Mouse (Mus musculus) ZHBTc4 (cell line): ENCODE results near the gene Scn4a.
"Not testable (repeated sequence)": the region's sequence is repeated elsewhere in the genome, so short reads cannot be mapped to it uniquely, and the experiment has no call there.

ENCODE experiments used
- DNase-seq: peaks from one replicate; pipeline ENCODE4 v3.0.0-alpha.2; 2011; ENCODE audit warnings: low read depth, low spot score

Scn4a gene

GRCm38 (mm10) chr11:106353188-106353587 lies at the start of gene Scn4a:
TSS of gene Scn4a (minus strand) at chr11:106353288.
- DNase-seq = no peak

DNA sequence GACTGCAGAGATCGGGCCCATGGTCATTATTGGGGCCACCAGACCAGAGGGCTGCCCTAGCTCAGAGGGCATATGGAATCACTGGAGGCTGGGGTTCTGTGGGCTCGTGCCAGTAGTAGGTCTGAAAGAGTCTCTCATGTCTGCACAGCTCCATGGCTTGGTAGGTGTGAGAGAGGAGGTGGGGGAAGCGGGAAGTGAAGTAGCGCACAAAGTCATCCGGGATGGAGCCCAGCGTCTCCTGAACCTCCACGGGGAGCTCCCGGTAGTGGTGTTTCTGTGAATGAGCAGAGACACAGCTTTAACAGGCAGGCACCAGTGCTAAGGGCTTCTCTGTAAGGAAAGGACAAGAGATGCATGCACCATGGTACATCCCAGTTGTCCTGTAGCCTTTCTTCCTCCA lies 45.4 kb upstream of the Scn4a start:
- no peak for DNase-seq

DNA sequence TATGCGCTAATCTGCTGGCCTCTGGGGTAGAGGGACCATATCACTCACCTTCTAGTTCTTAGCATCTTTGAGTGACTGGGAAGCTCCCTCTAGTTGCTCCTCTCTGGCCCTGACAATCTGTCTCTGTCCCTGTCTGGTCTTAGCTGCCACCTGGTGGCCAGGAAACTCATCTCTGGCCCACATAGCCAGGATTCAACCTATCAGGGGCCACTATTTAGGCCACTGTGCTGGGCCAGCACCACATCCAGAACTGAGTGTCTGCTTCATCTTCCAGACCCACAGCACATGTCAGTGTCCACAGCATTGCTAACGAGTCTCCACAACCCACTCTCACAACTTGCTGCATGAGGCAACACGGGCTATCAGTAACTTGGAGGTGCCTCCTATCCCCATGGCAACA lies 44.6 kb upstream of the Scn4a start:
- DNase-seq = peak; percentile 43

DNA sequence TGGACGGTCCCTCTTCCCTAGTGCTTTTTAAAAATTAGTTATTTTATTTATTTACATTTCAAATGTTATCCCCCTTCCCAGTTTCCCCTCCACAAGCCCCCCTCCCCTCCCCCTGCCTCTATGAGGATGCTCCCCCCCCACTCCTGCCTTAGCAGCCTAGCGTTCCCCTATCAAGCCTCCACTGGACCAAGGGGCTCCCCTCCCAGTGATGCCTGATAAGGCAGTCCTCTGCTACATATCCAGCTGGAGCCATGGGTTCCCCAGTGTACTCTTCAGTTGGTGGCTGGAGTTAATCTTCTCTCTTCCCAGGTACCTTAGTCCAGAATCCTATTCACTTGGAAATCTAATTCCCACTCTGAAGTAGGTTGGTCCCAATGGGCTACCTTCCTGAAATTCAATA lies 41.0 kb upstream of the Scn4a start:
- not testable (repeated sequence) for DNase-seq

DNA sequence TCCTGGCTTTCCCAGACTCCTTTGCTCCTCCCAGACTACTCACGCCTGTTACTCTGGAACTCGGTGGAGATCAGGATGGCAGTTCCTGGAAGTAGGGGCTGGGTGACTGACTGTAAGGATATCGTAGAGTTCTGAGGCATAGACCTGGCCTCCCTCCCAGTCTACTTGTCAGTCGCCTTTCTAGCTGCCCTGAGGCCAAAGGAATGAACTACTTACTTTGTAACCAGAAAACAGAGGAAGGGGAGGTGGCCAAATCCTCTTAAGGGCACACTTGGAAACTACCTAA lies 40.2 kb upstream of the Scn4a start:
- DNase-seq = peak; percentile 40

GRCm38 (mm10) chr11:106392597-106393330 lies 39.7 kb upstream of the Scn4a start:
- DNase-seq = peak; percentile 77

- DNase-seq = peak; percentile 83
Measured at GRCm38 (mm10) chr11:106391546-106392188, 38.6 kb upstream of the Scn4a start.

DNA sequence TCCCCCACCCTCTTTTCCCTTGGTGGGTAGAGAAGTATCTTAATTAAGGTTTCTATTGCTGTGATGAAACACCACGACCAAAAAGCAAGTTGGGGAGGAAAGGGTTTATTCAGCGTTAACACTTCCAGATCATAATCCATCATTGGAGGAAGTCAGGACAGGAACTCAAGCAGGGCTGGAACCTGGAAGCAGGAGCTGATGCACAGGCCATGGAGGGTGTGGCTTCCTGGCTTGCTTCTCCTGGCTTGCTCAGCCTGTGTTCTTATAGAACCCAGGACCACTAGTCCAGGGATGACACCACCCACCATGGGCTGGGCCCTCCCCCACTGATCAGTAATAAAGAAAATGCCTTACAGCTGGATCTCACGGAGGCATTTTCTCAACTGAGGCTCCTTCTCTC lies 37.7 kb upstream of the Scn4a start:
- no peak for DNase-seq

DNA sequence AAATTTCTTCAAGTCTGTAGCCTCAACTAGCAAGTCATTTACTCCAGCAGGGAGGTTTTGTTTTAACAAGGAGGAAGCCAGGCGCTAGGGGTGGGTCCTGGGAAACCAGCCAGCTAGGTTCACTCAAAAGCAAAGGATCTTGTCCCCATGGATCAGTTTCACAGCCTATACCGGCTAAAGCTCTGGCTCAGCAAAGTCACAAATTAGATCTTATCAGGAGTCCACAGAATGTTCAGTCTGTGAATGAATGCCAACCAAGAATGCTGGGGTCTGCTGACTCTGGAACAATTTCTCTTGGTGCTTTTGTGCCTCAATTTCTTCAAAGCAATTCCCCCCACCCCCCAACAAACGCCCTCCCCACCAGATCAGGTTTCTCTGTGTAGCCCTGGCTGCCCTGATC lies 36.5 kb upstream of the Scn4a start:
- no peak for DNase-seq

DNA sequence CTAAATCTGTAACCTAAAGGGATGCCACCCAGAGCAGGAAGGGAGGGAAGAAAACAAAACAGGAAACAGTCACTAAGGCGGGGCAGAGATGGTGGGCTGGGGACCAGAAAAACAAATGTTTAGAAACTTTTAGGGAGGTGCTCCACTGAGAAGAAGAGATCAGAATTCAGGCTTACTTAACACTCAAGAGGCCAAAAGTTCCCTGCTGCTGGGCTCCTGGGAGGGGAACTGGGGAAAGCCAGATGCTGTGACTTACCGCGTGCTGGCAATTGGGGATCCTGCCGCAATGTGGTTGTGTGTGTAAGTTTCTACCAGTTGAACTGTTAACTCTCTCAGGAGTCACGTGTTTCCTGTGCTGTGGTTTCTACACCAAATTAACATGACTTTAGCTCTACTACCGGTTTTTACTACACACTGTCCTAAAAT lies 34.7 kb upstream of the Scn4a start, which contains the start of gene Icam2:
TSS of gene Icam2 (minus strand) at position 285 of the 426 bp plus-strand sequence.
- peak; percentile 15 for DNase-seq

- DNase-seq = peak; percentile 21
Measured at GRCm38 (mm10) chr11:106387020-106387419, 33.9 kb upstream of the Scn4a start.

GRCm38 (mm10) chr11:106386409-106386808 lies 33.3 kb upstream of the Scn4a start:
- DNase-seq = no peak

GRCm38 (mm10) chr11:106383051-106383790 lies 30.1 kb upstream of the Scn4a start:
- DNase-seq = no peak

GRCm38 (mm10) chr11:106382424-106382823 lies 29.3 kb upstream of the Scn4a start:
- no peak for DNase-seq

GRCm38 (mm10) chr11:106381883-106382282 lies 28.8 kb upstream of the Scn4a start:
- no peak for DNase-seq

GRCm38 (mm10) chr11:106381011-106381410 lies 27.9 kb upstream of the Scn4a start:
- DNase-seq = no peak

GRCm38 (mm10) chr11:106374979-106375378 lies 21.9 kb upstream of the Scn4a start:
- DNase-seq = no peak

DNA sequence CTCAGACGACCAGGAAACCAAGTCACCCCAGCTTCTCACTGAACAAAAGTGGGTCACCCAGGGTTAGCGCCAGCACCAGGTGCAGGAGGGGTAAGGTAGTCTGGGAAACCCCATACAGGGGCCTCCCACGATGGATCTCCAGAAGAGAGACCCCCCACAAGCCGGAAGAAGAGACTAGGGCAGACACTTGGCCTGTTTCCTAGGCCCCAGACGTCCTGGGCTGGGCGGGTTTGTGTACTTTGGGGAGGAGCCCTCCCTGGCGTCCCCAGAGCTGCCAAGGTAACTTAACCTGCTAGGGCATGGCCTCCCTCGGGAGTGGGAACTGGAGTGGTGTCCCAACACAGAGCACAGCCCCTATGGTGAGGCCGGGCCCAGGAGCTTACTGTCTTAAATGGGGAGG lies 21.5 kb upstream of the Scn4a start:
- no peak for DNase-seq

DNA sequence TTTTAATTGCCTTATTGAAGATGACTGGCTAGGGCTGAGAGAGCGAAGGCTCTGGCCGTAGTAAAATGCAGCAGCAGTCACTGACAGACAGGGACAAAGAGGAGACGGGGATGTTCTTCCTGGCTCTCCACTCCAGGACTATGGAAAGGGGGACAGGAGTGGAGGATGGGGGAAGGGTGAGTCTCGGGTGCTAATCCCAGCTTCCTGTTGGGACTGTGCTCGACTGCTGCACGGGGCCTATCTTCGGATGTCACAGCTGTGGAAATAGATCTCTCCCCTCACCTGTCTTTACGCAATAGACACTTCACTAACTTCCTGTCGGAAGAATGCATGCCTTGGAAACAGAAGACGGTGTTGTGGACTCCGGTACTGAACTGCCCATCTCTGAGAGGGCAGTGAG lies 20.9 kb upstream of the Scn4a start:
- DNase-seq = no peak

GRCm38 (mm10) chr11:106366316-106366715 lies 13.2 kb upstream of the Scn4a start:
- DNase-seq = peak; percentile 86

- no peak for DNase-seq
Measured at GRCm38 (mm10) chr11:106365366-106365765, 12.3 kb upstream of the Scn4a start, which contains the start of gene Prr29. TSS of gene Prr29 (plus strand) at chr11:106365472.

- peak; percentile 42 for DNase-seq
Measured at GRCm38 (mm10) chr11:106364712-106365111, 11.6 kb upstream of the Scn4a start.

DNA sequence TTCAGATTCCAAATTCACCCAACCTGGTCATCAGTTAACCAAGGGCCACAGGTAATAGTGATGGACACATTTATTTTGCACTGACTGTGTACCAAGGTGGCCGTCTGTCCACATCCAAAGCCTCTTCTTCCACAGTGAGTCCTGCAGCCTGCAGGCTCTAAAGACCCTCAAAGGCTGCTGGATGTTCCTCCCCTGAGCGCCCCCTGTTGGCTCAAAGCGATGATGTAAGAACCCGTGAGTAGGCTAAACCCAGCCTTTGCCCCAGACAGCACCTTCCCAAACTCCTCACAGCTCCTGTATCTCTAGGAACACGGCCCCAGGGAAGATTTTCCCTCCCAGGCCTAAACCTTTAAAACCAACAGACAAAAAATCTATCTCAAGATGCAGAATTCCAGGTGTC lies 6.3 kb upstream of the Scn4a start:
- peak; percentile 65 for DNase-seq
